Mouse (Mus musculus) liver, embryonic 14.5 days (tissue): ENCODE measurements around the gene Rbms2.

Experiments
- CTCF ChIP-seq: IDR thresholded peaks from 2 replicates; pipeline ENCODE4 v1.5.1; 2016; ENCODE audit warnings: antibody characterized with exemption, low read depth, control low read depth
- EP300 ChIP-seq: IDR thresholded peaks from 2 replicates; pipeline ENCODE4 v1.6.1; 2016; ENCODE audit warnings: antibody characterized with exemption, low read depth

DNA sequence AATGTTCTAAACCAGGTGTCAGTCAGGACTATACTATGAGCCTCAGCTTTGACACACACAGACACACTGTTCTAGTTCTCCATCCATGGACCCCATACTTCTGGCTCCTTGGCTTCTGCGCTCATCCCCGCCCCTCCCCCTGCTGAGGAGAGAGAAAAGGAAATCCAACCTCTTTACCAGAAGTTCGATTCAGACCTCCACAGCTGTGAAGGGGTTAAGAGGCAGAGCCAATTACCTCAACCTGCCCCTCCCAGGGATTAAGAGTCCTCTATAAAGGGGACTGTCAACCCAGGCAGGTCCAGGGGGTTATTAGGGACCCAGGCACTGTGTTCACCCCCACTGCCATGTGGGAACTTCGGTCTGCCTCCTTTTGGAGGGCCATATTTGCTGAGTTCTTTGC is 45.4 kb upstream of the Rbms2 start, which contains the start of gene Mip:
- TF ChIP-seq CTCF = no peak
- TF ChIP-seq EP300 = no peak
